Mouse (Mus musculus): ENCODE measurements around the gene Gm20388.

The Gm20388 gene

GRCm38 (mm10) chr8:121951656-121952009 is 2041.0 kb downstream of the Gm20388 start:
- DNase-seq (ENCODE audit: low spot score), result no peak

DNA sequence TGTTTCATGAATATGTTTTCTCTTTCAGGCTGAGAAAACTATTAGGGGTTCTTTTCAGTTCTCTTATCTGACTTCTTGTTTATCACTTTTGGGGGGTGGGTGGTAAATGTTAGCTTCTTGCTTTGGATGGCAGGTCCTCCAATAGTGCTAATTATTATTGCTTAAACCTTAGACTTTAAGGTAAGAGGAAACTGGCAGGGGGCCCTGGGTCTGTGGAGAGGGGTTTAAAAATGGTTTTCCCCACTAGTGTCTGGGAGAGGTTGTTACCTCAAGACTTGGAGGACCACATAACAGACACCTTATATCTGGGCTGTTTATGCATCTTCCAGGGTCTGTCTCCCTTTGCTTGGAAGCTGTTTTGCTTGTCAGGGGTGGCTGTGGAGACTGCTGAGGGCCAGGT is 2041.5 kb downstream of the Gm20388 start:
- DNase-seq (ENCODE audit: low spot score), result no peak

GRCm38 (mm10) chr8:121952800-121953199 is 2042.2 kb downstream of the Gm20388 start:
- no peak for DNase-seq (ENCODE audit: low spot score)

- no peak for DNase-seq (ENCODE audit: low spot score)
These were observed 2043.3 kb downstream of the Gm20388 start for GRCm38 (mm10) chr8:121953821-121954545.

DNA sequence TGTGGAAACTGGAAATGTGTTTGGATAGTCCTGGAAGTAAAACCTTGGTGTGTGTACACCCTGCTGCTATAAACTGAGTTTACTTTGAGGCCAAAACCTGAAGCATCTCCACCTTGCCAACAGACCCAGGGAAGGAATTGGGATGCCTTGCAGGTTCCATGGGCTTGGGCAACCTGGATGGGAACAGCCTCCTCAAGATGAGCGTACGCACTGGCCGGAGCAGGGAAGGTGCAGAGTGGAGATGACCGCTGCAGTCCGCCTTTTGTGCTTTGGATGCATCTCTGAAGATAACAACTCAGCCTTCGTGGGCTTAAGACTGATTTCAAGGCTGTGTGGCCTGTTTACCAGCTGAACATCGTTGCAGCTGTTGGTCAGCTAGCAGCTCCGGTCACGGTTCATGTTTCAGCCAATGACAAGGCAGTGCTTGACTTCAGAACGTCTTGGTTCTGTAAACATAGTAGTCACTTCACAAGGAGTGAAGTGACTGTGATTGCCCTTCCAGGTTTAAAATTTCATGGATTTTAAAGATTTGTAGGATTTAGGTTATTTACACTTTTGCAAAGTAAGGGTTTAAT is 2044.4 kb downstream of the Gm20388 start:
- no peak for DNase-seq (ENCODE audit: low spot score)

DNA sequence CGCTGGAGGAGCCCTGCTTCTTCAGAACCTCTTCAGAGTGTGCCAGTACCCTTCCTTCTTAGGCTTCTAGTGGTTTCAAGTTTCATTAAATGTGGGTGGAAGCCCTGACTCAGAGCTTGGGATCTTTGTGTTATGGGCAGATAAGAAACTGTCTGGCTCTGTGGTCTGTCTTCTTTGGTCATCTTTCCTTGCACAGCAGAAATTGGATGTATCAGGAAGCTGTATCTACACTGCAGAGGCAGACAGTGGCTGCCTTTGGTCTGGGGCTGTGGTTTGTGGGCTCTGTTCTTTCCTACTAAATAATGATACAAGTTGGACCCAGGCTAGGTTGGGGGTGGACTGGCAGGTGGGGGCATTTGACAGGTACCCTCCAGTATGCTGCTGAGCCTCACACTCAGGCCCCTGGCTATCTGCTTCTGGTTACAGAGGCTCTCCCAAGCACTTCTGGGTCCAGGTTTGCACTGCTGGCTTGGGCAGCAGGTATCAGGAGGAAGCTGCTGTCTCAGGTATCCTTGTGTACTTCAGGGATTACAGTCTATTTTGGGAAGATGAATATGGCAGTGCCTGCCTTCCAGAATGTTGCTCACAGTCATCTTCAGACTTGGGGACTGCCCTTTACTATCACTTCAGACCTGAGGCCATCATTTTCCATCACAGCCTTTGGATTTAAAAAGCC is 2045.3 kb downstream of the Gm20388 start:
- no peak for DNase-seq (ENCODE audit: low spot score)

GRCm38 (mm10) chr8:121958395-121958794 is 2047.8 kb downstream of the Gm20388 start:
- DNase-seq (ENCODE audit: low spot score), result no peak

- no peak for DNase-seq (ENCODE audit: low spot score)
These were observed 2052.3 kb downstream of the Gm20388 start for GRCm38 (mm10) chr8:121962892-121963291.

DNA sequence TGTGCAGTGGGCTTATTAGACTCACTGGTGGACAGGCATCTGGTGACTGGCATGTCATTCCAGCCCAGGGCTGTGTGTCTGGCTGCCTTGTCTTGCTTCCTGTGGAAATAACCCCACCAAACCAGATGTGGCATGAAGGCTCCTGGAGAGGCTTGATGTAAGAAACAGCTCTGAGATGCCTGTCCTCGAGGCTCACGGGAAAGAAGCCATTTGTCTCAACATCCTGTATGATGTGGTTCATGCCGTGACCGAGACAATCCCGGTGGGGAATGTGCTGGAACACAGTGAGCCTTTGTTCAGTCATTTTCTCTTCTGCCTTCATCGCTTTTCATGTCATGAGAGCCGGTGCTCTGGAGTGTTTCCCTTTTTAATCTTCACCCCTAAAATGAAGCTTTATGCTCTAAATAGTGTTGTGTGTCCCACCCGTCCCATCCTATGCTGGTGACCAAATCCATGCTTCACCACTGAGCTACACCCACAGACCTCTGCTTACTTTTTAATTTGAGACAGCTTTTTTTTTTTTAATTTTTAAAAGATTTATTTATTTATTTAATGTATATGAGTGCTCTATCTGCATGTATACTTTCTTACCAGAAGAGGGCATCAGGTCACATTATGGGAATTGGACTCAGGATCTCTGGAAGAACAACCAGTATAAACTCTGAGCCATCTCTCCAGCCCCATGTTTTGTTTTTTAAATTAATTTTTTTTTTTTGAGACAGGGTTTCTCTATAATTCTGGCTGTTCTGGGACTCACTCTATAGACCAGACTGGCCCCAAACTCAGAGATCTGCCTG is 2054.3 kb downstream of the Gm20388 start:
- no peak for DNase-seq (ENCODE audit: low spot score)

DNA sequence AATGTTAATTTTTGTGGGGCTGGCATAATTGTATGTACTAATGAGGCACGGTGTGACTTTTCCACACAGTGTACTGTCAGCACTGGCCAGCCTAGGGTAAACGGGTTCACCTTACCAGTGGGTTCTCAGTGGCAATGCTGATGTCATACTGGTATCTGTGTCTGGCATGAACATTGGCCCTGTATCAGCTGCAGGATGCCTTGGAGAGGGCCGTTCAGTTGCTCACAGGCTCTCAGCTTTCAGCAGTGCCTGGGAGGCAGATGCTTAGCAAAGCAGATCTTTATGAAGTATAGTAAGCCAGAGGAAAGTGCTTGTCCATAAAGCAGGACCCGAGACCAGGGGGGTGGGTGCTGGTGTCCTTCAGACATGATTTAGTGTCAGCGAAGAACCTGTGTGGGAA is 2055.5 kb downstream of the Gm20388 start:
- no peak for DNase-seq (ENCODE audit: low spot score)

GRCm38 (mm10) chr8:121966714-121967448 is 2056.2 kb downstream of the Gm20388 start:
- peak; percentile 58 for DNase-seq (ENCODE audit: low spot score)

DNA sequence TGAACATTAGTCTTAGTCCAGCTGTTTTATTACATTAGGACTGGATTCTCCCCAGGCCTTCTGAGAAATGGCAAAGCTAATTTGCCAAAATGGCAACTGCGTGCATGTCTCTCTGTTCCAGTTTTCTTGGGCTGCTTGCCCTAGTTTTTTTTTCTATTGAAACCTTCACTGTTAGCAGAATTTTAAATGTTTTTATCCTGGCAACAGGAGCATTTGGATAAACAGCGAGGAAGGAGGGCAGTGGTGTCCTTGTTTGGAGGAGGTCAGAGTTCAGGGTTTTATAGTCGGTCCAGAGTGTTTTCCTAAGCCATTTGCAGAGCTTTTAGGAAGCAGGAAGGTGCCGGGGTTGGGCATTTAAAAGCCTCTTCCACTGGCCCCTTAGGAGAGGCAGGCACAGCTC is 2057.3 kb downstream of the Gm20388 start:
- peak; percentile 93 for DNase-seq (ENCODE audit: low spot score)

DNA sequence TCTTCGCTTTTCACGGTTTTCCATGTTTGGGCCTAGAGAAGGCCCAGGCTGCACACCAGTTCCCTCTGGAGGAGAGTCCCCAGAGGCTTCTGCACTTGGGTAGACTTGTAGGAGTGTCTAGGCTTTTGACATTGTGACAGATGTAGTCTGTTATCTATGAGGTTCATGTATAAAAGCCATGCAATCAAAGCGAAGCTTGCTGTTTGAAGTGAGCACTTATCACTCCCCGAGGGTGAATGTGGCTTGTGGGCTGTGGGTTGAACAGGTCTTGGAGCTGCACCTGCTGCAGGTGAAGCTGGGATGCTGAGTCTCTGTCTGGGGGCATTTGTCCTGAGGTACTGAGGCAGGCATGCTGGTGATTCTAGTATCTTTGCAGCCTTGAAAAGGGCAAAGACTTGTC is 2057.9 kb downstream of the Gm20388 start:
- DNase-seq (ENCODE audit: low spot score), result no peak

GRCm38 (mm10) chr8:121970225-121970624 is 2059.6 kb downstream of the Gm20388 start:
- no peak for DNase-seq (ENCODE audit: low spot score)

- DNase-seq (ENCODE audit: low spot score), result no peak
These were observed 2060.9 kb downstream of the Gm20388 start for GRCm38 (mm10) chr8:121971488-121972058.

- DNase-seq (ENCODE audit: low spot score), result no peak
These were observed 2063.3 kb downstream of the Gm20388 start for GRCm38 (mm10) chr8:121973906-121974305.

GRCm38 (mm10) chr8:121977819-121978590 is 2067.4 kb downstream of the Gm20388 start:
- DNase-seq (ENCODE audit: low spot score), result peak; percentile 76

GRCm38 (mm10) chr8:121978670-121979069 is 2068.0 kb downstream of the Gm20388 start:
- no peak for DNase-seq (ENCODE audit: low spot score)

- no peak for DNase-seq (ENCODE audit: low spot score)
These were observed 2070.3 kb downstream of the Gm20388 start for GRCm38 (mm10) chr8:121980792-121981519.

- no peak for DNase-seq (ENCODE audit: low spot score)
These were observed 2070.9 kb downstream of the Gm20388 start for GRCm38 (mm10) chr8:121981520-121981895.

Measured in adipocyte (in vitro differentiated cells).